Mouse (Mus musculus): ENCODE measurements around the gene Hoxd10.
A peak's percentile ranks its signal among the peaks of the same experiment; 100 is the strongest.

Gene Hoxd10

DNA sequence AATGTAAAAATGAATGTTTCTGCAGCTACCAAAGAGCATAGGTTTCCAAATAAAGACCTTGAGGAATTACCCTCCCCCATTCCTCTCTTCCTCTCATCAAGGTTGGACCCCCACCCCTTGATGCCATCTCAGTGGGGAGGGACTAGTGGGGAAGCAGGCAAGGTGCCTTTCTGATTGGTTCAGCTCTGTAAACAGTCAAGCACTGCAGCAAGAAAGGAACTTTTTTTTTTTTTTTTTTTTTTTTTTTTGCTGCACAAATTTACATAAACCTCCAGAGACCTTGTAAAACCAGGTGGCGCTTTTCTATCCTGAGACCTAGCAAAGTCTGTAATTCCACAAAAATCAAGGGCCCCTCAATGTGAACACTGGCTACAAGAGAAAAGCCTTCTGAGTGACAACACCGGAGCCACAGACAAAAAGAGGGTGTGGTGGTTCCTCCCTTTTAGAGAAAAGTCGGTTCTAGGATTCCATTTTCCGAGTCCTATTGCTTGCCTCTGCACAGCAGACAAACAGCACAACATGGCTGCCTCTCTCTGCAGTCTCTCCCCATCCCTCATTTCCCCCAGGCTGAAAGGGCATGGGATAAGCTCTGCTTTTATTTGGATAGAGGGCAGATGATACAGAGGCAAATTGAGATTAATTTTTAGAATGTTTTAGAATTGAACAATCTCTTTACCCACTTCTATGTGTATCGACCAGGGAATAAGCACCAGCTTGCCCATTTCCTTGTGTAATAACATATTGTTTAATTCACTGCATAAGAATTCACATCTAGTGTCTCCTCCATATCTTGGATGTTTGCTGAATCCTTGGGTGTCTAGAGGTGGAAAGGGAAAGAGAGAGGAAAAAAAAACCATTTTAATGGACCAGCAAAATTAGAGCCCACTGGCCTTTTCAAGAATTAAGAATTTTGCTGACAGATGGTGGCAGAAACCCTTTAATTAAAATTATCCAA is 18.0 kb downstream of the Hoxd10 start:
- no peak for DNase-seq (ENCODE audit: low spot score in 2 of 2)

DNA sequence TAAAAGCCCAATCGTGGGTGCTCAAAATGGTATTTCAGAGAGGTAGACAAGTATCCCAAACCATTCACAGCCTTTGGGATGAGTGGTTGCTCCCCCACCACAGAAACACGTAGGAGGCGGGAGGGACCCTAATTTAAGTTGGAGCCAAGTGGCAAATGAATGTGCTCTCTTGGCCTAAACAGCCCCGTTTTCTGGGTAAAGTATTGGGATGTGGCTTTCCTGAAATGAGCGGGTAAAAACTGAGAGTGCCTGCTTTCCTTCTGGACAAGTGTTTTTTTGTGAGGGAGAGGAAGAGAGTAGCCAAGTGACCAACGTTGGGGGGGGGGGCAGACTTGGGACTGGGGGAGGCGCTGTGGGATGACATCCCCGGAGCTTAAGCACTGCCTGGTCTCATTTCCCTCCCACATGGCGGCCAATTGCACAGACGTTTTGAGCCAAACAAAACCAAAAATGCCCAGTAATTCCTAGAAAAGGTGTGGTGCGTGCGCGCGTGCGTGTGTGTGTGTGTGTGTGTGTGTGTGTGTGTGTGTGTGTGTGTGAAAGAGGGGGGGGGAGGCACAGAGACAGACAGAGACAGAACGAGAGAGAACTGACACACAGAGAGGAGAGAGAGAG is 19.3 kb downstream of the Hoxd10 start:
- DNase-seq (ENCODE audit: low spot score in 2 of 2) = no peak

- DNase-seq (ENCODE audit: low spot score in 2 of 2) = no peak
Measured at GRCm38 (mm10) chr2:74711721-74712621, 20.2 kb downstream of the Hoxd10 start, which contains the start of the genes Hoxd3 and Hoxd4. TSS of gene Hoxd3 (plus strand) at chr2:74711927. TSS of gene Hoxd4 (plus strand) at chr2:74711929.

DNA sequence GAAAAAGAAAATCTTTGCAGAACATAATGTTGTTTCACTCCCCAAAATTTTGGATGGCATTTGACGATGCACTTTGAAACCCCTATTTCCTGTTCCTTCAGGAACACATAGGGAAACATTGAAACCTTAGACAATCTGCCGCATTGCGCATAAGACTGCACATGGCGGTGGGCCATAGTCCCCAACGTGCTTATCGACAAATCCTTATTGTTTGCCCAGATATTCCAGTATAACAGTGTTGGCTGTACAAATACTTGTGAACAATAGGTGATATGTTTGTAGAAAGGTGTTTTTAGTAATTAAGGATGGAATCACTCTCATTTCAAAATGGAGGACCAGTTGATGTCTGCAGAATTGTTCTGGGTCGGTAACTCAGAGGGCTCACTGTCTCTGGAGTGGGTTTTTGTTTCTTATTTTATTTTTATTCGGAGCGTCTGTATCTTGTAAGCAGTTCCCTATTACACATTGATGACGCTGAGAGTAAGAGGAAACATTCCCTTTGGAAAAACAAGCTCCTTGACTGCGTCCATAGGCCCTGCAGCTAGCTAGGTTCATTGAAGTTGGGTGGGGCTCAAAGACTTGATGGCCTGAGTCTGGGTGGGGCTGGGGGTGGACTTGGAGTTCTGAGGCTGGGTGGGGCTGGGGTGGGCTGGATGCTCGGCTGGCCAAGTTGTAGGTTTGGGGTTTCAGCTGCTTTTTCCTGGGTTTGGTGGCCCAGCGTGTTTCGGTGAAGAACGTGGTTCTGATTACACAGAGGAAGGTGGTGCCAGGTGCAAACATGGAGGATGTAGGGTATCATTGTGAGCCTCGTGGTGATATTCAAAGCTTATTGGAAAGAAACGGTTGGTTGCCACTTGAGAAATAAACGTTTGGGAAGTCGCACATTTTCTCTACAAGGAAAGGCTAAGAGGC is 21.8 kb downstream of the Hoxd10 start:
- no peak for DNase-seq (ENCODE audit: low spot score in 2 of 2)

- DNase-seq (ENCODE audit: low spot score in 2 of 2) = no peak
Measured at GRCm38 (mm10) chr2:74714156-74714789, 22.5 kb downstream of the Hoxd10 start.

GRCm38 (mm10) chr2:74714881-74715280 is 23.2 kb downstream of the Hoxd10 start:
- DNase-seq (ENCODE audit: low spot score in 2 of 2) = no peak

- DNase-seq (ENCODE audit: low spot score in 2 of 2) = peak in 1 of 2 experiments; percentile 49
Measured at GRCm38 (mm10) chr2:74715504-74716241, 23.9 kb downstream of the Hoxd10 start.

DNA sequence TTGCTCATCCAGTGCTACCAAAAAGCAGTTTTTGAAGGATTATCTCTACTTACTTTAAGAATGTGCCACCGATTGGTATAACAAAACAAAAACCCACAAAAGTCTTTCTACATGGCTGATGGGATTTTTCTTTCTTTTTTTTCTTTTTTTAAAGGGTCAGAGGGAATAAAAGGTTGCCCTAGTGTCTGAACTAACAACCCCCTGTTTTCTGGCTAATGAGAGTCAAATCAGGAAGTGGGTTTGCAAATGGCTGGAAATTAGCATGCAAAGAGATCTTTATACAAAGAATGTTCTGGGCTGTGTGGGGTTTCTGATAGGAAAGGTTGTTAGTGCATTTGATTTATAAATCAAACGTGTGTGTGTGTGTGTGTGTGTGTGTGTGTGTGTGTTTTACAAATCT is 28.7 kb downstream of the Hoxd10 start:
- no peak for DNase-seq (ENCODE audit: low spot score in 2 of 2)

DNA sequence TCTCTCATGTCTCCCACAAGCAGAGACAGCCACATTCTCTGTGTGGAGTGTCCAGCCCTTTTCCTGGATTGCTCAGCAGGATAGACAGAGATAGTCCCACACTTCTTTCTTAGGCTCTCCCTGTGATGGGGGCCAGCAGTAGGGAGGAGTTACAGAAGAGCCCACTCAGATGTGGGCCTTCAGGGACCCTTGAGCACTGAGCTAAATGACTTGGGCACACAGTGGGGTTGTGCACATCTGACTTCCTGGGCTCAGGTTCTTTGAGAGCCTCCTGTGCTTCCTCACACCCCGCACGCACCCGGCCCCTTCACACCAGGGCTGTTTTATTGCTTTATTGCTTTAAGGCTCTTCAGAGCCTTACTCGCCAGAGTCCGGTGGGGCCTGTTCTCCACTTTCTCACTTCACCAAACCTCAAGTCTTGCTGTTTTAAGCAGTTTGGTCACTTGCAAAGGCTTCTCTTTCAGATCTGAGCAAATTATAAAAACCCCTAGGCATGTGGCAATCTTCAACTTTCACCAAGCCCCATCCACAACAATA is 29.3 kb downstream of the Hoxd10 start:
- DNase-seq (ENCODE audit: low spot score in 2 of 2) = no peak

GRCm38 (mm10) chr2:74721882-74722281 is 30.2 kb downstream of the Hoxd10 start:
- DNase-seq (ENCODE audit: low spot score in 2 of 2) = no peak

DNA sequence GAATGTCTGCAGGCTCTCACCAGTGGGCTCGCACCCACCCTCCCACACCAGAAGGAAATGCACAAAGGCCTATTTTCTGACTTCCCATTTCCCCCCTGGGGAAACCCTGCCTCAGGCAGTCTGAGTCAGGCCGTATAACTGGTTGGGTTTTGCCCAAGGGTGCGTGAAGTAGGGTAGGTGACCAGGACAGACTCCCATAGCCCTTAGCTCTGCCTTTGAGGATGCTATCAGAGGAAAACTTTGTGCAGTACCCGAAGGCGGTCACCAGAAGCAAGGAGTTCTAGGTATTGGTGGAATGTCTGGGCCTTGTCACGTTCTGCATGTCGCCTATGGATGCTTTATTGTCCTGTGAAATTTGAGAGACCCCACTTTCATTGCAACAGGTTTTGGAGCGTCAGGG is 31.2 kb downstream of the Hoxd10 start:
- DNase-seq (ENCODE audit: low spot score in 2 of 2) = no peak

GRCm38 (mm10) chr2:74724244-74725015 is 32.7 kb downstream of the Hoxd10 start:
- no peak for DNase-seq (ENCODE audit: low spot score in 2 of 2)

DNA sequence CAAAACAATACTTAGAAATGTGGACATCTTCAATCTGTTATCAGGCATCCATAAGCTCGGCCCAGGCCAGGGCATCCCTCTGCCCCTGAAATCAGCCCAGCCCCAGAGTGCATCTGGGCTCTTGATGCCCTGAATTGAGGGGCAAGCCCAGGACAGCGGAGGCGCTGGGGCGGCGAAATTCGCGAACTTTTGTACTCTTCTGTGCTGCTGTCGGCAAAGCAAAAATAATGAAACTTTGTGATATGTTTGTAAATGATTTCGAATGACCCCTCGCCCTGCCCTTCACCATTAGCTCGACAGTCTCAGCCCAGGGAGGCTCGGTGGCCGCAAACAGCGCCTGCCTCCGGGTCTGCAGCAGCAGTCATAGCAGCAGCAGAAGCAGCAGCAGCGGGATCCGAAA is 33.4 kb downstream of the Hoxd10 start:
- DNase-seq (ENCODE audit: low spot score in 2 of 2) = no peak

DNA sequence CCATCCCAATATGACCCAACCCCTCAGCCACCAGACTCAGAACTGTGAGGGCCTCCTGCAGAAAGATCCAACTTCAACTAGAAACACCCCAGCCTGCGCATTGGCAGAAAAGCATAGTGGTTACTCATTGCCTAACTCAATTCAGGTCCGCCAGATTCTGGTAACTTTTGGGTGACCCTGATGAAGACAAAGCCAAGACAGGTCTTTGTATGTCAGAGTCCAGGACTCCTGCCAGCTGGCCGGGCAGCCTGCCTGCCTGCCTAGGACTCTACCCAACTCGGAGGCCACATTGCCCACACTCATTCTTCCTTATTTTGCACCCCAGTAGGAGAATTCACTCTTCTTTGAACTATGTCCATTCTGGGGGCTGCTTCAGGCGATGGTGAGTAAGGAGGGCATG is 34.8 kb downstream of the Hoxd10 start, which contains the start of gene Gm28230:
Gm28230 (plus strand) TSS at position 178 of the 400 bp plus-strand sequence.
- DNase-seq (ENCODE audit: low spot score in 2 of 2) = no peak

DNA sequence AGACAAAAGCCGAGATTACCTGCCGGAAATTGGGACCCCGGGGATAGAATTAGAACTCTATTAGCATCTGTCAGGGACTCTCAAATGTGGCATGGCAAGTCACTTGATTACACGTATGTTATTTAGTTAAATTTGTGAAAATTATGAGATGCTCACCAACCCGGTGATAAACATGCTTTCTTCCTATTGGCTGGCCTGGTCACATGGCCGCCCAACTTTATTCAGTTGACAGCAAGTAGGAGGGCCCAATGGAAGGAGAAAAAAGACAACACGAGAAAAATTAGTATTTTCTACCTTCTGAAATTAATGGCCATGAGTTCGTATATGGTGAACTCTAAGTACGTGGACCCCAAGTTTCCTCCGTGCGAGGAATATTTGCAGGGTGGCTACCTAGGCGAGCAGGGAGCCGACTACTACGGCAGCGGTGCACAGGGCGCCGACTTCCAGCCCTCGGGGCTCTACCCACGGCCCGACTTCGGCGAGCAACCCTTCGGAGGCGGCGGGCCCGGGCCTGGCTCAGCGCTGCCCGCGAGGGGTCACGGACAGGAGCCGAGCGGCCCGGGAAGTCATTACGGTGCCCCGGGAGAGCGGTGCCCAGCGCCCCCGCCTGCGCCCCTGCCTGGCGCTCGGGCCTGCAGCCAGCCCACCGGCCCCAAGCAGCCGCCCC is 35.4 kb downstream of the Hoxd10 start:
- no peak for DNase-seq (ENCODE audit: low spot score in 2 of 2)

GRCm38 (mm10) chr2:74727640-74728302 is 36.0 kb downstream of the Hoxd10 start:
- DNase-seq (ENCODE audit: low spot score in 2 of 2) = no peak

DNA sequence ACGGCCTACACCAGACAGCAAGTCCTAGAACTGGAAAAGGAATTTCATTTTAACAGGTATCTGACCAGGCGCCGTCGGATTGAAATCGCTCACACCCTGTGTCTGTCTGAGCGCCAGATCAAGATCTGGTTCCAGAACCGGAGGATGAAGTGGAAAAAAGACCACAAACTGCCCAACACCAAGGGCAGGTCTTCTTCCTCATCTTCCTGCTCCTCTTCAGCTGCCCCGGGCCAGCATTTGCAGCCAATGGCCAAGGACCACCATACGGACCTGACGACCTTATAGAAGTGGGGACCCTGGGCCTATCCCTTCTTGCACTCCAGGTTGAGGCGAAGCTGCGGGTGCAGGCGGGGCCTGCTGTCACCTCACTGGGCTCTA is 36.6 kb downstream of the Hoxd10 start:
- no peak for DNase-seq (ENCODE audit: low spot score in 2 of 2)
